Mouse (Mus musculus) urinary bladder, adult 2 months (tissue): ENCODE data around the gene Abcb1b. TPM values are rescaled to one million over a fixed set of nuclear protein-coding genes. Genes with fewer than 3 reads are reported as not detected.
"Not testable (repeated sequence)": the region's sequence is repeated elsewhere in the genome, so short reads cannot be mapped to it uniquely, and the experiment has no call there.

ENCODE experiments used
- DNase-seq: peaks from one replicate; pipeline ENCODE4 v3.0.0; 2022; ENCODE audit warnings: low spot score
- polyA plus RNA-seq: library from polyadenylated mRNA; depleted of rRNA; stranded (reverse); fragments of >200 nt; gene quantifications from 2 replicates; pipeline ENCODE4 v1.2.3, GENCODE M21; 2012; rRNA removed

The Abcb1b gene
- polyA plus RNA-seq = 3.9 and 4.8 TPM in 2 replicates

DNA sequence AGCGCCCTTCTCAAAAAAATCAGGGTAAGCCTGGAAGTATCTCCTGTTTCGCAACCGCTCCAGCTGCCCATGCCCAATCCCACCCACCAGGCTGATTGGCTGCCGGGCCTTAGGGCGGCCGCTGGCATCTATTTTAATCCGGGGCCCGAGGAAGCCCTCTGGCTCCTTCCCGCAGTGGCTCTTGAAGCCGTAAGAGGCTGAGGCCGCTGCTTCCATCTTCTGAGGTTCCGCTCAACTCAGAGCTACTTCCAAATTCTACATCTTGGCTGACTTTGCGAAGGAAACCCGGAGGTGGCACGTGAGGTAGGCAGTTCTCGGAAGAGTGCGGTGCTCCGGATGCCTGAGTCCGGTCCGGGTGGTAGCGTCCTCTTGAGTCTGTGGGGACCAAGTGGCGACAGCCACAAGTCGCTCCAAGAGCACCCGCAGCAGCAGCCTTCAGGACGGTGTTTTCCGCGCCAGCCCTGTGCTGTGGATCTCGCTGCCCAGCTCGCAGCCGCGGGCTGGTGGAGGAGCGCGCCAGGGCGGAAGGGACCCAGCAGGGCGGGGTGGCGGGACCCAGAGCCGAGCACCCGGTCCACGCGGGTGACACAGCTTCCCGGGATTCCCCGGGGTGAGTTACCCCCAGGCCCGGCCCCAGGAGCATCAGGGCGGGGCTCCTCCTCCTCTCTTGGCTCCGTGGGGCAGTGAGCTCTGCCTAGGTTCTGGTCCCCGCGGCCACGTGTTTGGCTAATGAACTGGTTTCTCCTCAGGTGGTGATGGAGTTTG lies at the start of gene Abcb1b:
Abcb1b (plus strand) TSS at position 161 of the 765 bp plus-strand sequence.
- DNase-seq = peak; percentile 29

DNA sequence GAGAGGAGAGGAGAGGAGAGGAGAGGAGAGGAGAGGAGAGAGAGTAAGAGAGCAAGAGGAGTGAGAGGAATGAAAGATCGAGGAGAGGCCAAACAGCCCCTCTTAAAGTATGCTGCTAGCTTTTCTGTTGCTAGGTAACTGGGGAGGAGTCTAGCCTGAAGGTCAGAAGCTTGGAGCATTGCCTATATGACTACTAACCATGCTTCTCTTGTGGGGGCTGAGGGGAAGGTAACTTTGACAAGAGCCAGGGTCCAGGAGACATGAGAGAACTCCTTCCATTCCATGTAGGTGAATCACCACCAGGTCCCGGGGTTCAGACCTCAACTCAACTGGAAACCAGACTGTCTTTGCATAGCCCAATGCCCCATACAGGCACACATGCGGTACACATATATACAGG lies 25.1 kb upstream of the Abcb1b start:
- DNase-seq = no peak

- DNase-seq = no peak
Observed at GRCm38 (mm10) chr5:8778311-8778710, 19.6 kb upstream of the Abcb1b start.

GRCm38 (mm10) chr5:8778751-8779150 lies 19.2 kb upstream of the Abcb1b start:
- no peak for DNase-seq

DNA sequence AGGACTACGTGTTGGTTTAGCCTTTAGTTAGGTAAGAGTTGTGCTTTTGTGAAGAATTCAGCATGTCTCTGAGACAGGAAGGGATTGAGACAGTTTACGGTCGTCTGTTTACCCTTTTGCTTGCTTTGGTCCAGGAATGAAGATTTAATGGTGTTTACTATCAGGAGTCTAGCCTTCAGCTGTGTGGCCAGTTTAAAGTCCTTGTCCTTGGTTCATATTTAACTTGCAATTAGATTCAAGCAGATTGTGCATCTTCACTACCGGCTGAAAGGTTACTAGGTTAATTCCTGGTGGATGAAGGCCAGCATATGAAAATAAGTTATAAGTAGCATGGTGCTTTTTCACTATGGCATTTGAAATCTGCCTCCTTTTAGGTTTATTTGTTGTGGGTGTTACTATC lies 5.7 kb upstream of the Abcb1b start:
- no peak for DNase-seq

GRCm38 (mm10) chr5:8798752-8799115 lies 787 bp downstream of the Abcb1b start:
- DNase-seq = no peak

GRCm38 (mm10) chr5:8805742-8806141 lies 7.8 kb downstream of the Abcb1b start:
- no peak for DNase-seq

- DNase-seq = no peak
Observed at GRCm38 (mm10) chr5:8807137-8808004, 9.4 kb downstream of the Abcb1b start.

DNA sequence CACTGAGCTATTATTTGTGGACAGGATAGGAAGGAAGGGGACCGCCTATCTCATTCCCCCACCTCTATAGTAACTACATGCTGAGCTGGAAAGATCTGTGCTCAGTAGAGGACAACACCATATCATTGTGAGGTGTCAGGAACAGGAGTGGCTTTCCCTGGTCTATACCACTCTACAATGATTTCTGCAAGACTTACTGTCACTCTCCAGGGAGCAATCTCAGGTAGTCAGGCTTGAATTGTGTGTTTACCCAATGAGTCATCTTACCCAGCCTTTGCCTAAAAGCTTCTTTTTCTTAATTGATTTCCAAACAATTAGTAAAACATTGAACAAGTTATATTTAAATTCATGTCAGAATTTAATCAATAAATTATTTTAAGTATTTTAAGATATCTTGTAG lies 15.9 kb downstream of the Abcb1b start:
- DNase-seq = no peak

- no peak for DNase-seq
Observed at GRCm38 (mm10) chr5:8819635-8820591, 22.0 kb downstream of the Abcb1b start.

DNA sequence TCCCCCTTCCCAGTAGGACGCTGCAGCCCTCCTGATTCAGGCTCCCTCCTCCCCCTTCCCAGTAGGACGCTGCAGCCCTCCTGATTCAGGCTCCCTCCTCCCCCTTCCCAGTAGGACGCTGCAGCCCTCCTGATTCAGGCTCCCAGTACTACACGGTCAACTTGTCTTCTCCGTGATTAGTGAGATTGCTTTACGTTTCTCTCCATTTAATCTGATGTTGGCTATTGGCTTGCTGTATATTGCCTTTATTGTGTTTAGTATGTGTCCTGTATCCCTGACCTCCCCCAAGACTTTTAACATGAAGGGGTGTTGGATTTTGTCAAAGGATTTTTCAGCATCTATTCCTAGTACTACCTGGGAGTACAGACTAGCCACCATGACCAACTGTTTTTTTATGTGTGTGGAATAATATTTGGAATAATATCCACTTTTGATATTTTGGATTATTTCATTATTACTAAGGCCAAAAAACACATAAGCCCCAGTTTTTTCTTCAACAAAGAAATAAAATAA lies 22.7 kb downstream of the Abcb1b start:
- DNase-seq = not testable (repeated sequence)

DNA sequence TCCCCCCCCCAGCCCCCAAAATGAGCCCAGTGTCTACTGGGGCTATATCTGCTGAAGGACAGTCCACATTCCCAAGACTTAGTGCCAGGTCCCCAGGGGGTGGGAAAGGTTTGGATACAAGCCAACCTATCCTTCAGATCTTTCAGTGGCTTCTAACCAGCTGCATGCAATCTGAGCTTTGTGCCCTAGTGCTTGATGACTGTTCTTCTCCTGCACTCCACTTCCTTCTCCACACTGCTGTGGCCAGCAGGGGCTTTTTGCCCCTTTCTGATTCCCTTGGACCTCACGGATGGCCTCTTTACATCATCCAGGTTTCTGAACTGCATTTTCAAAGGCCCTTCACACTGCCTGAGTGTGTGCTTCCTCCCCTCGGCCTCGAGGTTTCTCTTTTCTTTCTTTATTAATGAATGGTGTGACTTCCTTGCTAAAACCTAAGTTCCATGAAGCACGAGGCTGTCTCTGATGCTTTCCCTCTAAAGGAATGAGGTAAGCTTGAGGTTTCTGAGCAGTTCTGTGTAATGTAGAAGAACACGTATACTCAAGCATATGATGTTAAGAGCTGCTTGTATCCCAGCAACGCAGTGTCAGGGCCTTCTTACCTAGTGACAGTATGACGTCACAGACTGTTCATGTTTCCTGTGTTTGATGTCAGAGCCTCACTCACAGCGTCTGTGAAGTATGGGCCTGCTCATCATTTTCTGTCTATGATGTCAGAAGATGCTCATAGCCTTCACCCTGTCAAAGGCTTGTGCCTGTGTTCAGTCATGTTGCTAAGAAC lies 40.9 kb downstream of the Abcb1b start:
- DNase-seq = no peak

DNA sequence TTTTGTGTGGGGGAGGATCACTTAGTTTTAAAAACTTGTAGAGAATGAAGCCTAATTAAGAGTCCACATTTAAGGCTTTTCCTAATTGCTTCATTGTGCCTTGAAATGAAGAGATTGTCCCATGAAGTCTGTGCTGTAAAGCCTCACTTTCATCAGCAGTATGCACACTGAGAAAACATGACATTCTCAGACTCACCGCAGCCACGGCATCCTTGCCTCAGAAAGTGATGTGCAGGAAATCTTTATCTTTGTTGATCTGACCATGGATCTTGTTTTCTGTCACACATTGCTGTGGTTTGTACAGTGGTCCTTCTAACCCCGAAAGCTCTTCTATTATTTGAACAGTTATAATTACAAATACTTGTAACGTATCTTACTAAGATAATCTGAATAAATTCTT lies 41.7 kb downstream of the Abcb1b start:
- no peak for DNase-seq

DNA sequence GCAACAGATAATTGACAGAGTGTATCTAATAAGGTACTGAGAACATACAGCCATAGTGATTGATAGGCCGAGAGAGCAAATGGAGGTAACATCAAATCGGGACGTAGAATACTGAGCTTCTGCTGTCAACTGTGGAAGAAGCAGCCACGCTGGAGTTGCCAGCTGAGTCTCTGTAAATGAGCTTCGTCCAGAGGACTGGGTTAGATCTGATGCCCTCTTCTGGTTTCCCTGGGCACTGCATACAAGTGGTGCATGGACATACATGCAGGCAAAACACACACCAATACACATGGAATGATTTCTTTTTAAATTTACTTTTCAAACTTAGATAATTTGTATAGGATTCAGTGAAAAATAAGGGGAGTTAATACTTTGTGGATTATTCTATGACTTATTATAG lies 42.9 kb downstream of the Abcb1b start:
- no peak for DNase-seq

DNA sequence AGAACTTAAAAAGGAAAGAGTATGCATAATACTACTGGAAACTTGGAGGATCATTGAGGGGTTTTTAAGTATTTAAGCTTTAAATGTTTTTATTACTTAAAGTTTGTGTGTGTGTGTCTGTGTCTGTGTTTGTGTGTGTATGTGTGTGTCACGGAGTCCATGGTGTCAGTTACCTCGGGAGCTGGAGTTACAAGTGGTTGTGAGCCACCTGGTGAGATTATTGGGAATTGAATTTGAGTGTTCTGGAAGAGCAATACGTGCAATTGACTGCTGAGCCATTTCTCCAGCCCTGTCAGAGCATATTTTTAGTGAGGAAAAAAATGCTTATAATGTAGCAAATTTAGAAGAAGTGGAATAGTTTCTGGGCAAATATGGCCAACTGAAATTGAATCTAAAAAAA lies 44.9 kb downstream of the Abcb1b start:
- DNase-seq = no peak

- DNase-seq = not testable (repeated sequence)
Observed at GRCm38 (mm10) chr5:8848607-8849575, 50.9 kb downstream of the Abcb1b start.

GRCm38 (mm10) chr5:8850851-8851250 lies 52.9 kb downstream of the Abcb1b start:
- DNase-seq = no peak

DNA sequence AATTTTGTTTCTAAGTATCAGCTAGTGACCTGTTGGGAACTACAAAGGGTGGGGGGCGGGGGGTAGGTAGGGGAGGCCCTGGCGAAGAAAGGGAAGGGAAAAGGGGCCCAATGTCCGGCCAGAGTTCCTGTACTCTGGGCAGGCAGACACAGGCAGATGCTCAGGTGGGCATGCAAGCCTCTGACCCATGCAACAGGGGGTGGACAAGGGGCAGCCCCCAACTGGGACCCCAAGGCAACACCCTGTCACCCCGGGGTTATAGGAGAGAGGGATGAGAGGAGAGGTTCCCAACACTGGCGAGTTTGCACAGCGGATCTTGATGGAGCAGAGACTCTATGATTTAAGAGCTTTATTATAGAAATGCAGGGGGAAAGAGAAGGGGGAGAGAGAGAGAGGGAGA lies 59.3 kb downstream of the Abcb1b start:
- no peak for DNase-seq

DNA sequence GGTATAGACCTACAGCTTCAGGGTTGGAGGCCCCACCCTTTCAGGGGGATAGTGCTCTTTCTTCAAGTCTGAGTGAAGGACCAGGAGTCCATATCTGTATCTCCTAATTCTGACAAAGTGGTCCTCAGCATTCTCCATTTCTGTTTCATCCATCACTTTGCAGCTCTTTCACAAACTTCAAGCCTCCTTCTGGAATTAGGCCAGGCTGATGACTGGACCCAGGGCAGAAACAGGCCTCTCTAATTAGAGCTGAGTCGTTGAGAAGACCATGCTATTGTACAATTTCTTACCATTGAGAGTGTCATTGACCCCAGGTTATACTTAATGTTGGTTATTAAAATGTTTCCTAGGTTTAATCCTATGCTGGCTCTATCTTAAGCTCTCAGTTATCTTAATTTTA lies 63.9 kb downstream of the Abcb1b start:
- no peak for DNase-seq
